Mouse (Mus musculus): ENCODE measurements around the gene Wdr92. TPM values are rescaled to one million over a fixed set of nuclear protein-coding genes. Genes with fewer than 3 reads are reported as not detected.

Wdr92 gene
- total RNA-seq (2021) = 1 to 10 TPM; 7.1 to 7.7 TPM

DNA sequence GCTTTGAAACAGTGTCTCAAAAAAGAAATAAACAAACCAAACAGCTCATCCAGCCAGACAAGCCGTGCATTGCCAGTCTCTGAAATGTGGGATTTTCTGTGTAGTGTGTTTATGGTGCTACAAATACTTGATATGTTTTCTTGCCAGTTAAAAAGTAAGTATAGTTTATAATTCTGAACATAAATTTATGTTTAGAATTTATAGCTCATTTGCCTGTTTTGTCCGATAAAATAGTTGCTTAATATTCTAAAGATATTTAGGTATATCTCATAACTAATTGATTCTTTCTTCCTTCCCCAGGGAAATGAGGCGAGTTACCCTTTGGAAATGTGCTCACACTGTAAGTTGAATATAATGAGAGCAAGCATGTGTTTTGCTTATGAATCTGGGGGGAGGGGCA lies at the start of gene Wdr92:
Gene Wdr92 (plus strand): TSS at position 301 of the 400 bp plus-strand sequence.
- intact Hi-C loops (cut with DNase I) = no loop called here
- DNase-seq = no peak

DNA sequence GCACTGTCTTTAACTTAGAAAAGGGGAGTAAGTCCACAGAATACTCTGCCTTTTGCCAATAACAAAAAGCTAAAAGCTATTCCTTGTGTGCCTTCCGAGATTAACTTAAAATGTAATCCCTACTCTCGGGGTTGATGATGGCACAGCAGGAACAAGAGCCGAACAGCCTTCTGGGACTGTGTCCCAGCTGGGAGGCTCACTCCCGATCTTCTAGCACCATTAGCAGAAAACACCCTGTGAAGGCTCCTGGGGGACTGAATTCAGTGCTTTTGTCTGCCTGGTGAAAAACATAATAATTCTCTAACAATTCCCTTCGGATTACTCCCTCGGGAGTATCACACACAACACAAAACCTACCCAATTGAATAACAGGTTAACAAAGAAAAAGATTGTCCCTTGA lies 46.3 kb upstream of the Wdr92 start:
- no peak for DNase-seq
- intact Hi-C loops (cut with DNase I) = no loop called here

DNA sequence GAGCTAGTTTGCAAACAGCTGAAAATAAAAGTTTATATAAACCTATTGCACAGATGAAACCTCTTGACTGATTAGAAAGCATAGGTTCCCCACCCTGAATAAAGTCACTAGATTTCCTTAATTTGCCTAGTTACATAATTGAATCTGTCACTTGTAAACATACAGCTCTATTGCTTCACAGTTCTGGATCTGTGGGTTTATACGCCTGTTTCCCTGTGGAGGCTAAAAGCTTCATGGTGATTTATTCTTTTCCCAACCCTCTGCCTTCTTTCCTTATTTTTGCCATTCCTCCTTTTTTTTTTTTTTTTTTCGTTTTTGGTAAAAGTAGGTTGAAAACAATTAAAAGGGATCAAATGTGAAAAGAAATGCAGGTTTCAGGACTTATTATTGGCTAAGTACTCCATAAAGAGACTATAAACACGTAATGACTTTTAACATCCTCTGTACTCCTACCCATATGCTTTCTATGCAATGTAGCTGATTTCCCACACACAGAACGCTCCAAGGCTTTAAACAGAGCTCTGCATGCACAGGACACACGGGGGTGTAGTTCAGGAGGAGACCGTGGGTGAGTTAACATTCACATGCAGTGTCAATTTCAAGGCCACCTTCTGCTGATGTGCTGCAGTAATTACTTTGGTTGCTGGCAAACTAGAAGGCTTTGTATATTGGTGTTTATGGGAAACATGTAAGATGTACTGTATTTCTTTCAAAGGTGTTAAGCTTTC lies 43.4 kb upstream of the Wdr92 start:
- intact Hi-C loops (cut with DNase I) = no loop called here
- DNase-seq = no peak

DNA sequence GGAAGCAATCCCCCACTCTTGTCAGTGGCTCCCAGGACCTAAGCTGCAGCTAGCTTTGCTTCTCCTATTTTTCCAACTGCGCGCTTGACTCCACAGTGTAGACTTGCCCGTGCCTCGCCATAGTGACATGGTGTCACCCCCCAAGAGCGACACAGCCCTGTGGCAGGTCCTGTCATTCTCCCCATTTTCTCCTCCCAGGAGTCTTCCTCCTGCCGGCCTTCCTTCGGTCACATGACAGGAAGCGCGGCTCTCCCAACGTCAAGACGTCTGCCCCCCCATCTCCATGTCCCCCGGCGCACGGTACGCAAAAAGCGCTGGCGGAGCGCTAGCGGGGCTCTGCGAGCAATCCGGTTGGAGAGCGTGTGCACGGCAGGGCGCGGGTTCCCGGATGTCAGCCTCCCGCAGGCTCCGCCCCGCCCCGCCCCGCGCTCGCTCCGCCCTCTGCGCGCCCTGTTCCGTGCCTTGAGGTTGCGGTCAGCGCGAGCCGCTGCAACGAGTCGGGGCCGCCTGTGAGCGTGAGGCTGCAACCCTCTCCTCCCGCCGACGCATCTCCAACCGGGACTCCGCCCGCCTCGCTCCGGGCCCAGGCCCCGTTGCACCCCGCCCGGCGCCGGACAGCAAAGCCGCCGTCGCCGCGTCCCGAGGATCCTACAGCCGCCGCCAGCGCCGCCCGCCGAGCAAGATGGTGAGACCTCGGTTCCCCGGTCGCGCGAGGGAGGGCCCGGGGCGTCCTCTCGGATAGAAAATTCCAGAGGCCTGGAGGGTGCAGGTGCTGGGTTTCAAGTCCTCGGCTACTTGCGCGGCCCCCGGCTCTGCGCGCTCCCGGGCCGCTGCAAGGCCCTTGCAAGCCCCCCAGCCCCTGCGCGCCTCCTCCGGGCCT lies 22.8 kb upstream of the Wdr92 start, which contains the start of gene Ppp3r1:
Gene Ppp3r1 (plus strand): TSS at position 406 of the 880 bp plus-strand sequence.
- DNase-seq = peak; percentile 98
- intact Hi-C loops (cut with DNase I) = no loop called here

DNA sequence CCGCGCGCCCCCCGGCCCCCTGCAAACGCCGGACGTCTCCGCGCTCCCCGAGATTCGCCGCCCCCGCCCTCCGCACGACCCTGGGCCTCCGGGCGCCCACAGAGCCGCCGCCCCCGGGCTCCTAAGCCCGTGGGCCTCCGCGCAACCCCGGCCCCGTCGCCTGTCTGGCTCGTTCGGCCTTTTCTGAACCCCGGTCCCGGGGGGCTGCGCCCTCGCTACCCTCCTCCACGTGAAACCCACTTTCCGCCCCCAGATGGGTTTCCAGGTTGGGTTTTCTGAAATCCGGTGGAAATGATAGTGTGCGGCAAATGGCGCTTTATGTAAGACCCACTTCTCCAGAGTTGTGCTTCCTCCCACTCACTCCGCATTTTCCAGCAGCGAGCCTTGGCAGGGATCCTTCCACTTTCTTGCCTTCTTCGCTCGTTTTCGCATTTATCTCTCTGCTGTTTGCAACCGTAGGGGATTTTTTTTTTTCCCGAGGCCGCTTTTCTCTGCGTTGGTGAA lies 22.1 kb upstream of the Wdr92 start:
- DNase-seq = peak; percentile 36
- intact Hi-C loops (cut with DNase I) = no loop called here

DNA sequence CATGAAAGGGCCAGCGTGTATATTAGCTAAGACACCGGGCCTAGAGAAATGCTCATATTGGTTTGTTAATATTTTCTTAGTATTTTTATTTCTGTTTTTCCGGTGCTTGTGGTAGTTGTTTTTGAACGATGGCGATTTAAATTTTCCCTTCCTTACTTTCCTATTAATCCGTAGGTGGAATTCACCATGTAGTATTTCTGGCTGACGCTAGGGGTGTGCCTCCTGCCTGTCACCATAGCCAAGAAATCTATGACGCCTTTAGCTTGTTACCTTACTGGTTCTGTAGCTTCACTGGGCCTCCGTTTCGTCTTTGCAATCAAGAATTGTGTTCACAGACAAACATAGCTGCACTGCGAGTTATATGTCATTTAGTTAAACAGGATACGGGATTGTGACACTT lies 21.7 kb upstream of the Wdr92 start:
- intact Hi-C loops (cut with DNase I) = no loop called here
- DNase-seq = peak; percentile 49

DNA sequence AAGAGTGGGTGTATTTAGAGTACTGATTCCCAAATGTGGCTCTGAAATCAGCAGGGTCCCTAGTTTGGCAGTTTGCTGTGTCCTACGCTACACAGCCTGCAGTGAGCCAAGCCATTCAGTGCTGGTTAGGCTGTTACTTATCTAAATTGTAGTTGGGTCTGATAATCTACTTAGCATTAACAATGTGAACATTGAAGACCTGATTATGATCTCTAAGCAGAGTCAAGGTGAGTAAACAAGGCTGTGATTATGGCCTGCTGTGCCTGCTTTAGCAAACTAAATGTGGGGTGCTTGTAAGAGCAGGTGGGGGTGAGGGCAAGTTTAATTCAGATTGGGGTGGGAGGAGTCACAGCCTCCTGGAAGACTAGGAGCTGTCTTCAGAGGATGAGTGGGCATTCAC lies 18.0 kb upstream of the Wdr92 start:
- intact Hi-C loops (cut with DNase I) = no loop called here
- DNase-seq = no peak

DNA sequence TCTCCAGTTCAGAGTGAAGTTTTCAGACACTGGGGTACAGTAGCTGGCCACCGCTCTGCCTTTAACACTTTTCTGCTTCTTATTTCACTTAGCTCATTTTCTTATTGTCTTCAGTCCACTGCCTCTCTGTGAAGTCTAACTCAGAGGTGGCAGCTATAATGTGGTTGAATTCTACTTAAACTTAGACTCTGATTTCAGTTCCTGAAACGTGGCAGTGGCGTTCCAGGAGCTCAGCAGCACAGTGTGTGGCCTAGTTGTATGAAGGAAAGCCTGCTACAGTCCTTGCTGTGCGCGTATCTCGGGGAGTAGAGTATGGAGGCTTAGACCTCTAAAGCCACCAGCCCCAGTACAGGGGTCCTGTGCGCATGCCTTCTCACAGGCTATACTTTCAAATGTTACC lies 15.3 kb upstream of the Wdr92 start:
- DNase-seq = no peak
- intact Hi-C loops (cut with DNase I) = no loop called here

DNA sequence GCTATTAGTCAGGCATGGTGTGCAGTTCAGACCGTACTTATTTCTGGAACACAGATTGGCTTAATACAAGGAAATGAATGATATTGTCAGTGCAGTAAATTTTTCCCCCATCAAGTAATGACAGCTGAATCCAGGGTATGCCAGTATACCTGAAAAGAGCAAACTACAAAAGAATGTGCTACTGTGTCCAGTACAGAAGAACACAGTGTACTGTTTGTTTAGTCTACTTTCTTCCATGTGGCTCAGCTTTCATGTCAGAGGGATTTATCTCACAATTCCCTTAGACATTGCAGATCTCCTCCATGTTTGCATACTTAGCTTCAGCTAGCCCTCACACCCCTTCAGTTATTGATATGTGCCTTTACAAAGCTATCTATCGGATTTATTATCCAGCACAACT lies 12.6 kb upstream of the Wdr92 start:
- intact Hi-C loops (cut with DNase I) = no loop called here

DNA sequence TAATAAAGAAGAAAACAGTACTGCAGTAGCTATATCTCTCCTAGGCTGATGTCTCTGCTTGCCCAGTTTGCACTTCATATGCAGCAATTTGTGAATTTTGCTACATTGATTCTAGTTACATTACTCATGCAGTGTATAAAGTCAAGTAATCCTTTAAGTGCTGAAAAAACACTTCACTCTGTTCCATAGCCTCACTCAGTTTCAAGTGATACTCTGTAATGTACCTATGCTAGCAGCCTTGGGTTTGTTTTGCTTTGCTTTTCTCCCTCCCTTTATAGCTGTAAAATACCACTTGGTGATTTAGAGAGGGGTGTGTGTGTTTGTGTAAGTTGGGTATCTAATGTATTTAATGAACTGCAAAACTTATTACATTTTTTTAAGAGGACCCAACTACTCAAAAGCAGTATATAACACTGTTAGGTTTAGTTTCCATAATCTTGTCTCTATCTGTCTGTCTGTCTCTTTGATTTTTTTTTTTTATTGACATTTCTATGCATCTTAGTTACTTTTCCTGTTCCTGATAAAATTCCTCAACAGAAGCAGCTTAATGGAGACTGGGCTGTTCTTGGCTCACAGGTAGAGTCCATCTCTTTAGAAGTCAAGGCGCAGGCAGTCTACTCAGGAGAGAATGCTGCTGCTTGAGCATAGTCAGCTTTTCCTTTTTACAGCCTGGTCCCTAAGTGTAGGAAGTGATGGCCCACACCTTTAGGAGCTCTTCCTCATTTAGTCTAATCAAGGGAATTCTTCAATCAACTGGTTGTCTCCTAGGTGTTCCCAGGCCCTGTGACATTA lies 10.8 kb upstream of the Wdr92 start:
- DNase-seq = no peak
- intact Hi-C loops (cut with DNase I) = no loop called here

More for the DNA sequence above, 12.6 kb upstream of the Wdr92 start:
- DNase-seq = no peak

DNA sequence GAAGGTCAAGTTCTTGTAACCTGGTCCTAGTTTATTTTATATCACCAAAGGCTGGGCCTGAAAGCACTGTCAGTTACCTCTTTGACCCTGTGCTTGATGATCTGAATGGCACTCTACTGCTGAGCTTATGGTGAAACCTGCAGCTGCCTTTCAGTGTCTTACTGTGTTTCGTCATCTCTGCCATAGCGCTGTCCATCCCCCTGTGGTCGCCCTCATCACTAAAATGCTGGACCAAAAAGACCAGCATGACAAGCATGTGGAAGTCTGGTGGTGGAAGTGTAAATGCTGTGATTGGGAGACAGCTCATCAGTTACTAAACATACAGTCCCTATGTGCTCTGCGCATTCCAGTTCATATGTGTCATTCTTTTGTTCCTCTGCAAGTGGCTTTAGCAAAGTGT lies 9.6 kb upstream of the Wdr92 start:
- no peak for DNase-seq
- intact Hi-C loops (cut with DNase I) = no loop called here

DNA sequence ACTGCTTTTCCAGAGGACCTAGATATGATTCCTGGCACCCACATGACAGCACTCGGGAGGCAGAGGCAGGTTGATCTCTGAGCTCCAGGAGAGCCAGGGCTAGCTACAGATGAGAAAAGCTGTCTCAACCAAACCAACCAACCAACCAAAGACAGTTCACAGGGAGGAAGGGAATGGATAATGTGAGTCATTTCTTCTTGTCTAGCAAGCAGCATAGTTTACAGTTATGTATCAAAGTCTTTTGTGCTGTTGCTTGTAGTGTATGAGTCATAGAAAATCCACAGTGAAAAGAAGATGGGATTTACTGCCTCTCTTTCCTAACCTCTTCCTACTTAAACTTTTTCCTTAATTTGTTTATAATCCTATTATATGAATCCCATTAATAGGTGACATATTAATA lies 5.3 kb upstream of the Wdr92 start:
- no peak for DNase-seq
- intact Hi-C loops (cut with DNase I) = no loop called here

DNA sequence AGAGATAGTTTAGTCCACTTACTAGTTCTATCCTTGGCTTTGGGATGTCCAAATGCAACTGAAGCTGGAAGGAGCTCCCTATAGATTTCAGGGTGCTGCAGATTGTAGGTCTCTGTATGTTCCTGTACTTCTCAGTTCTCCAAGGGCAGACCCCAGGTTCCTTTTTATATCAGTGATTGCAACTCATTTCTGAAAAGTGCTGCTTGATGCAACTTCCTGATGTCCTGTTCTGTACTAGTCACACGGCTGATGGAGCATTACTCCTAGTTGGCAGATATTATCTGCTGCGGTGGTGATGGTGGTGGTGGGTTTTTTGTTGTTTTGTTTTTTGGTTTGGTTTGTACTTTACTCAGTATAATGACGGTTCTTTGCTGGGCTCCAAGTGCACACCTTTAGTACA lies 1.2 kb upstream of the Wdr92 start:
- DNase-seq = no peak
- intact Hi-C loops (cut with DNase I) = no loop called here

DNA sequence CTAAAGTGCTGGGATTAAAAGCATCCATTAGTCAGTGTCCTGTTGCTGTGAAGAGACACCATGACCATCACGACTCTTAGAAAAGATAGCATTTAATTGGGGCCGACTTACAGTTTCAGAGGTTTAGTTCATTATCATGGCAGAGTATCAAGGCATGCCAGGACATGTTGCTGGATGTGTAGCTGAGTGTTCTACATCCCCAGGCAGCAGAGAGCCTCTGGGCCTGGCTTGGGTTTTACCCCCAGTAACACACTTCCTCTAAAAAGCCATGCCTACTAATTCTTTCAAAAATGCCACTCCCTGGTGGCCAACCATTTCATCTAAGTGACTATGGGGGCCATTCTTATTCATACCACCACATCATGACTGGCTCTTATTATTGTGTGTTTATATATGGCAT lies 1.3 kb downstream of the Wdr92 start:
- intact Hi-C loops (cut with DNase I) = no loop called here
- no peak for DNase-seq

DNA sequence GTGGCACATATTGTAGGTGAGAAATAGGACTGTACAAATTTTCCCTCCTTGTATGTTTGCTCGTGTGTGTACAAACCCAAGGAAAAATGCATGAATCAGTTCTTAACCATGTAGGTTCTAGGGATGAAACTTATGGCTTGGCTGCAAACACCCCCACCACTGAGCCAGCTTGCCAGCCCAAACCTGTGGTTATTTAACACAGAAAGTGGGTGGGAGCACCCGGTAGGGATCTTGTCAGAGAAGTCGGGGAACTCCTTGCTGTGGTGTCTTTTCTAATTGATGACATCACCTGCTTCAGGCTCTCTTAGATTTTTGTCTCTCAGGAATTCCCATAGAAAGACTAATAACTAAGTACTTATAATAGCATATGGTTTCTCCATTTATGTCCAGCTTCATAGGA lies 5.7 kb downstream of the Wdr92 start:
- no peak for DNase-seq
- intact Hi-C loops (cut with DNase I) = no loop called here

DNA sequence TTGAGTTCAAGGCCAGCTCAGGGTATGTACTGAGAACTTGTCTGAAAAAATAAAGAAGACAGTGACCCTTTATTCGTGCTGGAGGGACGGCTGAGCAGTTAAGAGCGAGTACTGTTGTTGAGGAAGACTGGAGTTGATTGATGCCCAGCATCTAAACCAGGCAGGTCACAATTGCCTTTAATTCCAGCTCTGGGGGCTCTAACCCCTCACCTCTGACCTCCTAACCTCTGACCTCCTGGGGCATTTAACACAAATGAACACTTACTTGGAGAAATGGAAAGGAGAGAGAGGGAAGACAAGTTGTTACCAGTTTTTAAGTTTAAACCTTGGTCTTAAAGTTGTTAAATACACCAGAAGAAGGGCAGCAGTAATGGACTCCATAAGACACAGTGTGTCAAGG lies 6.9 kb downstream of the Wdr92 start:
- intact Hi-C loops (cut with DNase I) = no loop called here
- DNase-seq = no peak

DNA sequence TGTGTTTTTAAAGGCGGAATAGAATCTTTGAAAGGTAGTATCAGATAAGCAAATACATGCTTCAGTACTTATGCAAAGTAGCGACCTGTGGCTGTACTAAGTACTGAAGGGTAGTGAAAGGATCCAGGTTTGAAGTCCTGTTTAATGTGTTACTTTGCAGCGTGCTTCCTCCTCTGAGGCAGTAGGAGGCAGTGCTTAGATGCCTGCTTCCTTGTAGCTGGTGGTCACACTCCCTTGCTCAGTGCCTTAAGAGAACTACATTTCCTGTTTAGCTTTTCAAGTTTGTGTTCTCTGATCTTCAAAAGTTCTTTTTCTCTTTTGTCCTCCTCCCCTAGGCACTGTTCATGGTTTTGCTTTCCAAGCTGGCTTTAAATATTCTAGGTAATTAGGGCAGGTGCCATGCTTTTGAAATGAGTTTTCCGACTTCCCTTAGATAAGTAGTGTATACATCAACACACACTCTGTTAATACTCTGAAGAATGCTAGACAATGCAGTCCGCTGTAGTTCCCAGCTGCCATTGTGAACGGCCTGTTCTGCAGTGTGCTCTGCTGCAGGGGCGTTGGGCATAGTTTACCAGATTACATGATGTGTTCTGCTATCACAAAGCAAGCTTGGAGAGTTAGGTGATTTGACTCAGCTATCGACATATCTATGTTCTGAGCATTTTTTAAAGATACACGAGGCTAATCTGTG lies 10.4 kb downstream of the Wdr92 start:
- no peak for DNase-seq
- intact Hi-C loops (cut with DNase I) = no loop called here

DNA sequence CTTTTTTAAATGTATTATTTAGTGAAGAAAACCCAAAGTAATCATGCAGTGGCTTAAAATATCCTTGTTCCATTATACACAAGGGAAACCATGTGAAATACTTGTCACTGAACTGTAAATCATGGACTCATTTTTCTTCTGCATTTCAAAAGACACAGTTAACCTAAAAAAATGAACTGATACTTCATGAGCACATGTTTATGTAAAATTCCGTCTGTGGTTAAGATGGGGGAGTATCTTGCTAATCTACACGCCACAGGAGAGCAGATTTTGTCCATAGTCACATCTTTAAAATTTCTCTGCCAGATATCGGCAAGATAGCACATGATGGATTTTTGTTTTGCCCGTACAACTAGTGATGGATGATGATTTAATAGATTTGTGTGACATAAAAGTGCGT lies 17.3 kb downstream of the Wdr92 start:
- intact Hi-C loops (cut with DNase I) = no loop called here
- DNase-seq = no peak

DNA sequence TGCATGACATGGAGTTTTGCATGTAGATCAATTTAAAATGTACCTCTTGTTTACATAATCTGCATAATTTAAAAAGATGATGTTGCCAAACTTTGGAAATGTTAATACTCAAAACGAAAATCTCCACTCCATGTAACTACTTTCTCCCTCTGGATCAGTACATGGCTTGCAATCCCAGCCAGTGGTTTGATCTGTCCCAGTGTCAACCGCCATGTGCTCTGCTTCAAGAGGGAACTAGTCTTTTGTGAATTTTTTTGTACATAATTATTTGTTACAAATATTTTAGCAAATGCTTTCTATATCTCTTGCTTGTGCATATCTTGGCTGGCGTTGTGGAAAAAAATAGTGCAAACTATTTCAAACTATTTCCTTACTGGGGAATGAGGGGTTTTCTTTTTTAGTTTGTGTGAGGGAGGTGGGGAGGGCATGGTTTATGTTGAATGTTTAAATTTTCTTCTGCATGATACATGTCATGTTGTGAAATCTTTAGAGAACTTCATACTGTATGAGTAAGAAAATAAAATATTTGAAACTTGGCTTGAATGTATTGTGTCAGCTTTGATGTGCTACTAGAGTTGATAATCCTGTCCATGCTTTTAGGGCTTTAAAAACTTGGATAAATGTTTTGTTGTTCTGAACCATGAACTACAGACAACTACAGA lies 18.1 kb downstream of the Wdr92 start:
- intact Hi-C loops (cut with DNase I) = loop anchor here (10.0 kb wide), 1 partner anchor 115 kb away; no protein-coding TSS in a partner anchor
- no peak for DNase-seq

DNA sequence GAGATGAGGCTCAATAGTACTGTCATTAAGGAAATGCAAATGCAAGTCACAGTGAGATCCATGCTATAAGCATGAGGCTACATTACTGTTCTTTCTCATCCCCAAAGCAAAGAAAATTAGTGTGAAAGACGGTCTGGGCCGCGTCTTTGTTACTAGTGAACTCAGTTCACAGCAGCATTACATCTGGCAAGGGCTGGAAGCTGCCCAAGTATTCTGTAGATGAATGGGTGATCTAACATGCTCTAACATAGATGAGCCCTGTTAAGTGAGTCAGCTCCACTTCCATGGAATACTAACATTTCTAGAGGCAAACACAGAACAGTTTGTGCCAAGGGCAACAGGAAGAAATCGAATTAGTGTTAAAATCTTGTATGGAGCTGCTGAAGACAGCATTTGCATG lies 19.0 kb downstream of the Wdr92 start:
- no peak for DNase-seq
- intact Hi-C loops (cut with DNase I) = loop anchor here (10.0 kb wide), 1 partner anchor 116 kb away; no protein-coding TSS in a partner anchor
